Mouse (Mus musculus) liver, embryonic 14.5 days (tissue): ENCODE results near the gene Reln.

ENCODE experiments used
- CTCF ChIP-seq: IDR thresholded peaks from 2 replicates; pipeline ENCODE4 v1.5.1; 2016; ENCODE audit warnings: antibody characterized with exemption, low read depth, control low read depth
- EP300 ChIP-seq: IDR thresholded peaks from 2 replicates; pipeline ENCODE4 v1.6.1; 2016; ENCODE audit warnings: antibody characterized with exemption, low read depth

DNA sequence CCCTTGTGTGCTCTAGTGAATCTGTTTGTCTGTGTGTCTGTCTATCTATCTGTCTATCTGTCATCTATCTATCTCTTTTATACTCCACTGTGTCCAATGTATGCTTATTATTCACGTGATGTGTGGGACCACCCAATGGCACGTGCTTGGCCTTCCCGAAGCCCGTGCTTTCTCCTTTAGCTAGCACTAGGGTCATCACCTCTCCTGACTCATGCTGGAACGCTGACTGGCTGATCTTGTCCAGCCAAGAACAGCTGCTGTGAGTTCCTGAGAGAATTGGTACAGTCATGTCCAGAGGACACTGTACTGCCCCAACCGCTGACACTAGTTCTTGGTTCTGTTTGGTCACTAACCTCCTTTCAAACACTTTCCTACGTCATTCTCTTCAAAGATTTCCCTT lies 485.8 kb downstream of the Reln start:
- TF ChIP-seq CTCF (no peak), EP300 (no peak)
